Mouse (Mus musculus): ENCODE data around the gene Psenen.

Psenen gene

GRCm38 (mm10) chr7:30563117-30563905 is at the start of gene Psenen, which contains the start of the genes U2af1l4 and Gm49396:
TSS of gene Psenen (minus strand) at chr7:30563627.
TSS of gene U2af1l4 (plus strand) at chr7:30563301.
TSS of gene Gm49396 (plus strand) at chr7:30563344.
- peak; percentile 100 for DNase-seq (ENCODE audit: low spot score)

- DNase-seq (ENCODE audit: low spot score): no peak
These were observed 49.4 kb upstream of the Psenen start, which contains the start of gene Upk1a for GRCm38 (mm10) chr7:30612654-30613402. TSS of gene Upk1a (minus strand) at chr7:30612847.

GRCm38 (mm10) chr7:30610043-30610442 is 46.6 kb upstream of the Psenen start:
- no peak for DNase-seq (ENCODE audit: low spot score)

- DNase-seq (ENCODE audit: low spot score): no peak
These were observed 45.0 kb upstream of the Psenen start for GRCm38 (mm10) chr7:30608476-30608875.

- DNase-seq (ENCODE audit: low spot score): peak; percentile 75
These were observed 44.4 kb upstream of the Psenen start for GRCm38 (mm10) chr7:30607706-30608309.

GRCm38 (mm10) chr7:30604944-30605343 is 41.5 kb upstream of the Psenen start:
- DNase-seq (ENCODE audit: low spot score): no peak

- no peak for DNase-seq (ENCODE audit: low spot score)
These were observed 41.0 kb upstream of the Psenen start for GRCm38 (mm10) chr7:30604424-30604823.

- peak; percentile 33 for DNase-seq (ENCODE audit: low spot score)
These were observed 39.2 kb upstream of the Psenen start for GRCm38 (mm10) chr7:30602583-30602982.

- DNase-seq (ENCODE audit: low spot score): no peak
These were observed 37.2 kb upstream of the Psenen start for GRCm38 (mm10) chr7:30600651-30601050.

GRCm38 (mm10) chr7:30599933-30600353 is 36.5 kb upstream of the Psenen start:
- peak; percentile 91 for DNase-seq (ENCODE audit: low spot score)

- DNase-seq (ENCODE audit: low spot score): no peak
These were observed 35.4 kb upstream of the Psenen start, which contains the start of gene Zbtb32 for GRCm38 (mm10) chr7:30598786-30599185. TSS of gene Zbtb32 (minus strand) at chr7:30598909.

- DNase-seq (ENCODE audit: low spot score): no peak
These were observed 33.4 kb upstream of the Psenen start for GRCm38 (mm10) chr7:30596811-30597210.

GRCm38 (mm10) chr7:30596093-30596492 is 32.7 kb upstream of the Psenen start:
- no peak for DNase-seq (ENCODE audit: low spot score)

- DNase-seq (ENCODE audit: low spot score): no peak
These were observed 31.1 kb upstream of the Psenen start for GRCm38 (mm10) chr7:30594510-30595024.

- DNase-seq (ENCODE audit: low spot score): no peak
These were observed 30.4 kb upstream of the Psenen start for GRCm38 (mm10) chr7:30593579-30594509.

GRCm38 (mm10) chr7:30592772-30593423 is 29.5 kb upstream of the Psenen start:
- no peak for DNase-seq (ENCODE audit: low spot score)

- DNase-seq (ENCODE audit: low spot score): no peak
These were observed 28.2 kb upstream of the Psenen start for GRCm38 (mm10) chr7:30591605-30591951.

- no peak for DNase-seq (ENCODE audit: low spot score)
These were observed 27.6 kb upstream of the Psenen start for GRCm38 (mm10) chr7:30590927-30591604.

- peak; percentile 94 for DNase-seq (ENCODE audit: low spot score)
These were observed 26.2 kb upstream of the Psenen start for GRCm38 (mm10) chr7:30589435-30590301.
